Mouse (Mus musculus): ENCODE results near the gene Phf3. TPM values are rescaled to one million over a fixed set of nuclear protein-coding genes. Genes with fewer than 3 reads are reported as not detected.
A peak's percentile ranks its signal among the peaks of the same experiment; 100 is the strongest.
"Not testable (repeated sequence)": the region's sequence is repeated elsewhere in the genome, so short reads cannot be mapped to it uniquely, and the experiment has no call there.

The Phf3 gene
- polyA plus RNA-seq, 1 experiment from 2014 or later, result 60.6 TPM

GRCm38 (mm10) chr1:30883806-30884205, 10.1 kb upstream of the Phf3 start:
- not testable (repeated sequence) for H3K4me3 ChIP-seq (ENCODE audit: low read length); H3K9me3 ChIP-seq (ENCODE audit: control insufficient read depth, low read length); H3K27ac ChIP-seq (ENCODE audit: low read depth, low read length); H3K9ac ChIP-seq (ENCODE audit: low read depth, low read length); H3K4me1 ChIP-seq (ENCODE audit: control insufficient read depth, insufficient read depth, low read length); H3K27me3 ChIP-seq (ENCODE audit: control insufficient read depth, insufficient read depth, low read length); H3K36me3 ChIP-seq (ENCODE audit: control insufficient read depth, insufficient read depth, low read length); H3K4me2 ChIP-seq (replicated peaks; ENCODE audit: low read depth, low read length); ATAC-seq (ENCODE audit: low FRiP score, low TSS enrichment)
- 93% methylated on average over 1 of the region's 1 CpGs for WGBS

- H3K36me3 ChIP-seq (ENCODE audit: control insufficient read depth, insufficient read depth, low read length), result no peaks in the 10 kb centered on the region
- H3K9me3 ChIP-seq (ENCODE audit: control insufficient read depth, low read length), result no peaks in the 10 kb centered on the region
- H3K4me1 ChIP-seq (ENCODE audit: control insufficient read depth, insufficient read depth, low read length), result peaks cover 5% of the 10 kb centered on the region
- H3K4me2 ChIP-seq (replicated peaks; ENCODE audit: low read depth, low read length), result no peak overlapping the region
- ATAC-seq (ENCODE audit: low FRiP score, low TSS enrichment), result no peak
- H3K27ac ChIP-seq (ENCODE audit: low read depth, low read length), result no peak overlapping the region
- H3K27me3 ChIP-seq (ENCODE audit: control insufficient read depth, insufficient read depth, low read length), result no peaks in the 10 kb centered on the region
- no peak overlapping the region for H3K9ac ChIP-seq (ENCODE audit: low read depth, low read length)
- no peak overlapping the region for H3K4me3 ChIP-seq (ENCODE audit: low read length)
Observed at GRCm38 (mm10) chr1:30875746-30876145, 2.0 kb upstream of the Phf3 start.

GRCm38 (mm10) chr1:30874261-30875131, 775 bp upstream of the Phf3 start:
- H3K27me3 ChIP-seq (ENCODE audit: control insufficient read depth, insufficient read depth, low read length), result no peaks in the 10 kb centered on the region
- ATAC-seq (ENCODE audit: low FRiP score, low TSS enrichment), result no peak
- 48% methylated on average over 15 of the region's 15 CpGs for WGBS
- H3K27ac ChIP-seq (ENCODE audit: low read depth, low read length), result peak overlapping the region; percentile 97
- no peaks in the 10 kb centered on the region for H3K9me3 ChIP-seq (ENCODE audit: control insufficient read depth, low read length)
- H3K36me3 ChIP-seq (ENCODE audit: control insufficient read depth, insufficient read depth, low read length), result no peaks in the 10 kb centered on the region
- H3K4me2 ChIP-seq (replicated peaks; ENCODE audit: low read depth, low read length), result peak overlapping the region; percentile 45
- H3K4me3 ChIP-seq (ENCODE audit: low read length), result peak overlapping the region; percentile 92
- H3K9ac ChIP-seq (ENCODE audit: low read depth, low read length), result peak overlapping the region; percentile 94; the same call in 1 of the 2 replicates
- H3K4me1 ChIP-seq (ENCODE audit: control insufficient read depth, insufficient read depth, low read length), result peaks cover 5% of the 10 kb centered on the region

- under 1% methylated on average over 63 of the region's 79 CpGs for WGBS
Observed at GRCm38 (mm10) chr1:30872836-30873540, 733 bp downstream of the Phf3 start.

DNA sequence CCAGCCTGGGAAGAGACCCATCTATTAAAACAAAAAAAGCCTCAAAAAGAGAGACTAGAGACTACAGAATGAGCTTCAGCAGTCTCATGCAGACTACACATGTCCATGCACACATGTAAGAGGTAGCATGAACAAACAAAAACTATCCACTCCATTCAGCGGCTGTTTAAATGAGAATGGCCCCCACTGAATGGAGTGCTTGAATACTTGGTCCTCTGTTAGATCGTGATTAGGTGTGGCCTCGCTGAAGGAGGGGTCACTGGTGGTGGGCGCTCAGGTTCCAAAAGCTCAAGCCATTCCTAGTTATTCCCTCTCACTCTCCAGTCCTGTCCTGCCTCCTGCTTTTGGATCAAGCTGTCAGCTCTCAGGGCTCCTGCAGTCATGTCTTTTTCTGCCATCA, 5.9 kb downstream of the Phf3 start:
- H3K27me3 ChIP-seq (ENCODE audit: control insufficient read depth, insufficient read depth, low read length), result no peaks in the 10 kb centered on the region
- no peak overlapping the region for H3K9ac ChIP-seq (ENCODE audit: low read depth, low read length)
- ATAC-seq (ENCODE audit: low FRiP score, low TSS enrichment), result no peak
- 94% methylated on average over 4 of the region's 4 CpGs for WGBS
- H3K9me3 ChIP-seq (ENCODE audit: control insufficient read depth, low read length), result no peaks in the 10 kb centered on the region
- peaks cover 5% of the 10 kb centered on the region for H3K4me1 ChIP-seq (ENCODE audit: control insufficient read depth, insufficient read depth, low read length)
- H3K4me2 ChIP-seq (replicated peaks; ENCODE audit: low read depth, low read length), result no peak overlapping the region
- no peak overlapping the region for H3K4me3 ChIP-seq (ENCODE audit: low read length)
- H3K27ac ChIP-seq (ENCODE audit: low read depth, low read length), result no peak overlapping the region
- no peaks in the 10 kb centered on the region for H3K36me3 ChIP-seq (ENCODE audit: control insufficient read depth, insufficient read depth, low read length)

More at GRCm38 (mm10) chr1:30872836-30873540, 733 bp downstream of the Phf3 start:
- Histone ChIP-seq H3K27me3 (ENCODE audit: control insufficient read depth, insufficient read depth, low read length) (no peaks in the 10 kb centered on the region), H3K9ac (ENCODE audit: low read depth, low read length) (peak overlapping the region; percentile 94), H3K4me2 (replicated peaks; ENCODE audit: low read depth, low read length) (peak overlapping the region; percentile 53), H3K4me3 (ENCODE audit: low read length) (peak overlapping the region; percentile 92), H3K36me3 (ENCODE audit: control insufficient read depth, insufficient read depth, low read length) (no peaks in the 10 kb centered on the region), H3K9me3 (ENCODE audit: control insufficient read depth, low read length) (no peaks in the 10 kb centered on the region), H3K27ac (ENCODE audit: low read depth, low read length) (peak overlapping the region; percentile 97), H3K4me1 (ENCODE audit: control insufficient read depth, insufficient read depth, low read length) (peaks cover 5% of the 10 kb centered on the region)
- peak; percentile 84 for ATAC-seq (ENCODE audit: low FRiP score, low TSS enrichment)

DNA sequence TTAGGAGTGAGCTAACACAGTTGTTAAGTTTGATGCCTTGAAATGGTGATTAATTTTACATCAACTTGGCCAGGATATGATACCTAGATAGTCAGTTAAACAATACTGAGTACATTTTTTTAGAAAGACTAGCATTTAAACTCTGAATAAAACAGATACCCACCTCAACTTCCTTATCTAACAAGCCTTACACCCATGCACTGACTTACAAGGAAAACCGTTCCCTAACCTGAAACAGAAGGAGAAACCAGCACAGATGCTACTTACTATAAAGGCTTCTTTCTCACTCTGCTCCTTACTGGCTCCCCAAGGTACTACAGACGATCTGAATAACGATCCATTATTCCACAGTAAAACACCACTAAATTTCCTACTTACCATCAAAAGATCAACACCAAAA, 21.2 kb downstream of the Phf3 start:
- Histone ChIP-seq H3K9me3 (ENCODE audit: control insufficient read depth, low read length) (no peaks in the 10 kb centered on the region), H3K4me2 (replicated peaks; ENCODE audit: low read depth, low read length) (no peak overlapping the region), H3K27me3 (ENCODE audit: control insufficient read depth, insufficient read depth, low read length) (no peaks in the 10 kb centered on the region), H3K4me1 (ENCODE audit: control insufficient read depth, insufficient read depth, low read length) (0 out of 2 replicates have a peak, but pooled peaks cover 3% of the 10 kb centered on the region), H3K4me3 (ENCODE audit: low read length) (no peak overlapping the region), H3K9ac (ENCODE audit: low read depth, low read length) (no peak overlapping the region), H3K27ac (ENCODE audit: low read depth, low read length) (no peak overlapping the region), H3K36me3 (ENCODE audit: control insufficient read depth, insufficient read depth, low read length) (no peaks in the 10 kb centered on the region)
- no peak for ATAC-seq (ENCODE audit: low FRiP score, low TSS enrichment)
- WGBS, result 85% methylated on average over 3 of the region's 3 CpGs

DNA sequence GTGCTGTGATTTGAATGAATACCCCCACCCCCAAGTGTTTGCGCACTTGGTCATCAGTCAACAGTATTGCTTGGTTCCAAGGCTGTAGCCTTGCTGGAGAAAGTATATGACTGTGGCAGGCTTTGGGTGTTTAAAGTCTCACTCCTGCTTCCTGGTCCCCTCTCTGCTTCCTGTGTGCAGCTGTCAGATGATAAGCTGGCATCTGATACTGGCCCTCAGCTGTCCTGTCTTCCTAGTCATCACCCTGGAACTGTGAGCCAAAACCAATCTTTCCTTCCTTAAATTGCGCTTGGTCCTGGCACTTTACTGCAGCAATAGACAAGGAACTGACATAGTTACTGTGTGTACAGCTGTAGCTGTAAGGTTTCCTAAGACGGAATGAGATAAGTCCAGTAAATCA, 21.8 kb downstream of the Phf3 start:
- Histone ChIP-seq H3K4me2 (replicated peaks; ENCODE audit: low read depth, low read length) (no peak overlapping the region), H3K36me3 (ENCODE audit: control insufficient read depth, insufficient read depth, low read length) (no peaks in the 10 kb centered on the region), H3K4me3 (ENCODE audit: low read length) (no peak overlapping the region), H3K27ac (ENCODE audit: low read depth, low read length) (no peak overlapping the region), H3K4me1 (ENCODE audit: control insufficient read depth, insufficient read depth, low read length) (0 out of 2 replicates have a peak, but pooled peaks cover 8% of the 10 kb centered on the region), H3K9me3 (ENCODE audit: control insufficient read depth, low read length) (no peaks in the 10 kb centered on the region), H3K9ac (ENCODE audit: low read depth, low read length) (no peak overlapping the region), H3K27me3 (ENCODE audit: control insufficient read depth, insufficient read depth, low read length) (no peaks in the 10 kb centered on the region)
- 75% methylated on average over 3 of the region's 3 CpGs for WGBS
- no peak for ATAC-seq (ENCODE audit: low FRiP score, low TSS enrichment)

DNA sequence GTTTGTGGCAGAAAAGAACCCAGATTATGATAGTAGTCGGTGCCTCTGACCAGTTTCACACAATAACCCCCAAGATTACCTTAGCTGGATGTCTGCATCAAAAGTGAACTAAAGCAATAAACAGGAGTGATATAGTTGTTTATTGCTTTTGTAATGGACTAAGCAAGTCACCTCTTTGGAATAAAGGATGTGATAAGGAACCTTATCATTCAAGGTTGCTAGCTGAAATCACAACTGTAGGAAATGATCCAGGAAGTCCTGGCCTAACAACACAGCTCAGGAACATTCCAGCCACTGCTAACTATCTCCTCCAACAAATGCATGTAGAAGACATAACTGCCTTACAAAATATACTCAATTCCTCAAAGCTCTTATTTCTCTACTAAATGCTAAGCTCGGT, 22.8 kb downstream of the Phf3 start:
- H3K4me1 ChIP-seq (ENCODE audit: control insufficient read depth, insufficient read depth, low read length), result 0 out of 2 replicates have a peak, but pooled peaks cover 8% of the 10 kb centered on the region
- H3K4me2 ChIP-seq (replicated peaks; ENCODE audit: low read depth, low read length), result no peak overlapping the region
- H3K27me3 ChIP-seq (ENCODE audit: control insufficient read depth, insufficient read depth, low read length), result no peaks in the 10 kb centered on the region
- ATAC-seq (ENCODE audit: low FRiP score, low TSS enrichment), result no peak
- no peak overlapping the region for H3K27ac ChIP-seq (ENCODE audit: low read depth, low read length)
- no peak overlapping the region for H3K9ac ChIP-seq (ENCODE audit: low read depth, low read length)
- 81% methylated on average over 2 of the region's 2 CpGs for WGBS
- H3K36me3 ChIP-seq (ENCODE audit: control insufficient read depth, insufficient read depth, low read length), result no peaks in the 10 kb centered on the region
- H3K4me3 ChIP-seq (ENCODE audit: low read length), result no peak overlapping the region
- no peaks in the 10 kb centered on the region for H3K9me3 ChIP-seq (ENCODE audit: control insufficient read depth, low read length)

DNA sequence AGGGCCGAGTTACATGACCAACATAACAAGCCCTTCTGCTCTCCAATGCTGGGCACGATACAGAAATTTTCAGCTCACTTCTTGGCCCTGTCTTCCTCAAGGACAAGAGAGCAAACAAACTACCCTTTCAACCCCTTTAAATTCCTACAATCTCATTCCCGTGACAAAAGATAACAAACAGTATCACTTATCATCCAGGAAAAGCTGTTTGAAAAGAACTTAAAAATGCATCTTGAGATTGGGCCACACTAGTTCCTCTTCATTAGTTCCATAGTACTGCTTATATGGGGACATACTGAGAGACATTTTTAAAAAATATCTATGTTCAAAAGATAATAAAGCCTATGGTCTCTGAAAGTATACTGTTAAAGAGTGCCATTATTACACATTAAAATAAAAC, 23.8 kb downstream of the Phf3 start:
- no peaks in the 10 kb centered on the region for H3K27me3 ChIP-seq (ENCODE audit: control insufficient read depth, insufficient read depth, low read length)
- no peak overlapping the region for H3K27ac ChIP-seq (ENCODE audit: low read depth, low read length)
- no peak overlapping the region for H3K4me3 ChIP-seq (ENCODE audit: low read length)
- no peaks in the 10 kb centered on the region for H3K9me3 ChIP-seq (ENCODE audit: control insufficient read depth, low read length)
- no peak for ATAC-seq (ENCODE audit: low FRiP score, low TSS enrichment)
- WGBS, result 46% methylated on average over 3 of the region's 3 CpGs
- H3K36me3 ChIP-seq (ENCODE audit: control insufficient read depth, insufficient read depth, low read length), result no peaks in the 10 kb centered on the region
- H3K9ac ChIP-seq (ENCODE audit: low read depth, low read length), result no peak overlapping the region
- H3K4me1 ChIP-seq (ENCODE audit: control insufficient read depth, insufficient read depth, low read length), result 0 out of 2 replicates have a peak, but pooled peaks cover 8% of the 10 kb centered on the region
- no peak overlapping the region for H3K4me2 ChIP-seq (replicated peaks; ENCODE audit: low read depth, low read length)
